23 mouse cellular contexts compared by ENCODE assay signal in genomic region chr4:153177496-153177895, GRCm38 (mm10).
DNase-seq lines count a peak whose midpoint lies in the region; ATAC-seq lines count a peak whose summit lies in the region.
"Had no signal": no experiment of that assay in that cellular context is flagged by ENCODE, and none has a peak within 500 bp of the region (broad histone marks: within the 10 kb centered on the region; RNA-seq: fewer than 3 reads in every experiment).

No protein-coding gene starts in this region.

- H3K9me3 ChIP-seq in megakaryocyte, embryonic 14.5 days = peaks cover 89% of the 10 kb centered on the region
- 0 out of 2 replicates have a peak, but pooled peaks cover 10% of the 10 kb centered on the region for H3K9me3 ChIP-seq in forebrain, embryonic 13.5 days (replicated peaks)
- H3K9me3 ChIP-seq: heart, embryonic 15.5 days; hindbrain, embryonic 15.5 days had no signal

- WGBS in forebrain, embryonic 13.5 days = 91% methylated on average over 9 of the region's 9 CpGs

- no peaks in the 10 kb centered on the region for H3K4me1 ChIP-seq in megakaryocyte, embryonic 14.5 days
- no peaks in the 10 kb centered on the region for H3K4me1 ChIP-seq in forebrain, embryonic 13.5 days
- H3K4me1 ChIP-seq: heart, embryonic 15.5 days; hindbrain, embryonic 15.5 days had no signal

- no peak overlapping the region for H3K27ac ChIP-seq in forebrain, embryonic 13.5 days
- H3K27ac ChIP-seq: forebrain, embryonic 10.5 days; gastrocnemius, adult 2 months; heart, embryonic 15.5 days; hindbrain, embryonic 12.5 days; hindbrain, embryonic 15.5 days had no signal

- H3K36me3 ChIP-seq in megakaryocyte, embryonic 14.5 days (replicated peaks; ENCODE audit: low read length) = no peaks in the 10 kb centered on the region
- H3K36me3 ChIP-seq in forebrain, embryonic 13.5 days (ENCODE audit: poor library complexity, severe bottlenecking) = no peaks in the 10 kb centered on the region
- H3K36me3 ChIP-seq: forebrain, embryonic 10.5 days; heart, embryonic 15.5 days; hindbrain, embryonic 12.5 days; hindbrain, embryonic 15.5 days had no signal

- no peak for DNase-seq in cerebellum, adult 11 months
- peak; percentile 60 to 62 for DNase-seq in cerebellum, postnatal 14 days
- no peak for DNase-seq in layer of hippocampus, adult 9-10 months (ENCODE audit: low spot score)
- no peak for DNase-seq in heart, postnatal 10 days
- DNase-seq: adrenal gland, adult 8-10 months; adrenal gland, postnatal 25 days; forebrain, postnatal 0 days; gastrocnemius, adult 2 months; gastrocnemius, postnatal 14 days; heart, adult 11 months; kidney, adult 11 months; kidney, adult 8-10 months had no signal

- intact Hi-C loops in heart, postnatal 10 days (cut with DNase I) = loop anchor here (5.0 to 10.0 kb wide), 2 partner anchors 200 to 757 kb away; no protein-coding TSS in a partner anchor

- no peaks in the 10 kb centered on the region for H3K27me3 ChIP-seq in megakaryocyte, embryonic 14.5 days (replicated peaks)
- H3K27me3 ChIP-seq in forebrain, embryonic 13.5 days = 0 out of 2 replicates have a peak, but pooled peaks cover 3% of the 10 kb centered on the region
- H3K27me3 ChIP-seq: heart, embryonic 15.5 days; hindbrain, embryonic 12.5 days; hindbrain, embryonic 15.5 days had no signal

- H3K4me2 ChIP-seq in forebrain, embryonic 13.5 days = no peak overlapping the region
- H3K4me2 ChIP-seq: heart, embryonic 11.5 days; heart, embryonic 15.5 days; hindbrain, embryonic 12.5 days; hindbrain, embryonic 15.5 days had no signal

- no peak overlapping the region for H3K9ac ChIP-seq in forebrain, embryonic 13.5 days
- H3K9ac ChIP-seq: forebrain, postnatal 0 days; heart, embryonic 15.5 days; hindbrain, embryonic 12.5 days; hindbrain, embryonic 15.5 days had no signal

- 0 out of 2 replicates have a peak, but pooled peaks have one; percentile 26 for ATAC-seq in cerebellum, adult (ENCODE audit: insufficient number of reproducible peaks, low FRiP score, low TSS enrichment)
- no peak for ATAC-seq in megakaryocyte, adult 5-6 weeks (ENCODE audit: poor library complexity, severe bottlenecking)
- ATAC-seq in forebrain, embryonic 13.5 days = no peak
- ATAC-seq: activated CD4-positive, CD25-positive, alpha-beta regulatory T cell, adult 4 months; forebrain, embryonic 14.5 days; forebrain, postnatal 0 days had no signal

- peak overlapping the region; percentile 7 for H3K4me3 ChIP-seq in megakaryocyte, embryonic 14.5 days (replicated peaks)
- no peak overlapping the region for H3K4me3 ChIP-seq in forebrain, embryonic 13.5 days
- H3K4me3 ChIP-seq: forebrain, embryonic 10.5 days; gastrocnemius, adult 2 months; heart, embryonic 15.5 days; hindbrain, embryonic 12.5 days; hindbrain, embryonic 15.5 days had no signal

Comparison
In these comparisons a context has a peak if more than half of its experiments do, and no peak if none do; other contexts are left out.
1. DNase-seq: peak in cerebellum, postnatal 14 days (2 of 2); none in cerebellum, adult 11 months (single experiment), layer of hippocampus, adult 9-10 months (single experiment) and heart, postnatal 10 days (0 of 2).